Mouse (Mus musculus) MEL (cell line): Measurements from ENCODE around the gene Fhad1. TPM values are rescaled to one million over a fixed set of nuclear protein-coding genes. Genes with fewer than 3 reads are reported as not detected.

Experiments used
- DNase-seq: peaks from one replicate; pipeline ENCODE4 v3.0.0; 2011; ENCODE audit warnings: low read depth, low spot score
- H3K27ac ChIP-seq: 2 replicates; pipeline ENCODE4 v1.5.1; 2012; ENCODE audit warnings: low read depth, mild to moderate bottlenecking, control low read depth, low read length, moderate library complexity; ENCODE audit not compliant: control insufficient read depth
- H3K27me3 ChIP-seq, 2 experiments: fragments of 150-350 bp in 1 of 2; sonication (generic) in 1 of 2; 2 replicates each; pipeline ENCODE4 v1.6.1; 2012; ENCODE audit warnings: low read length in 2 of 2, mild to moderate bottlenecking in 2 of 2, improper control_type of control experiment in 1 of 2, moderate library complexity in 1 of 2; ENCODE audit not compliant: insufficient read depth in 2 of 2, control insufficient read depth in 1 of 2
- H3K36me3 ChIP-seq, 2 experiments: 2 replicates each; pipeline ENCODE4 v1.6.1; 2012 to 2014; ENCODE audit warnings: low read length in 2 of 2, improper control_type of control experiment in 1 of 2, inconsistent platforms in 1 of 2, mild to moderate bottlenecking in 1 of 2; ENCODE audit not compliant: insufficient read depth in 2 of 2, control insufficient read depth in 1 of 2
- H3K4me1 ChIP-seq, 2 experiments: fragments of 150-350 bp in 1 of 2; sonication (generic) in 1 of 2; 2 replicates each; pipeline ENCODE4 v1.6.1; 2012; ENCODE audit warnings: low read length in 2 of 2, improper control_type of control experiment in 1 of 2, mild to moderate bottlenecking in 1 of 2; ENCODE audit not compliant: insufficient read depth in 2 of 2, control insufficient read depth in 1 of 2
- H3K4me3 ChIP-seq, 2 experiments: fragments of 150-350 bp in 1 of 2; sonication (generic) in 1 of 2; 2 replicates each; pipeline ENCODE4 v1.5.1; 2012; ENCODE audit warnings: low read depth in 2 of 2, low read length in 2 of 2, mild to moderate bottlenecking in 2 of 2, moderate library complexity in 2 of 2, control low read depth in 1 of 2, improper control_type of control experiment in 1 of 2; ENCODE audit not compliant: control insufficient read depth in 1 of 2, insufficient read depth in 1 of 2
- H3K79me2 ChIP-seq: 2 replicates; pipeline ENCODE4 v1.6.1; 2012; ENCODE audit warnings: mild to moderate bottlenecking, low read length, moderate library complexity; ENCODE audit not compliant: control insufficient read depth, poor library complexity, insufficient read depth
- H3K9ac ChIP-seq: 2 replicates; pipeline ENCODE4 v1.6.1; 2012; ENCODE audit warnings: low read depth, mild to moderate bottlenecking, control low read depth, low read length, moderate library complexity; ENCODE audit not compliant: control insufficient read depth, poor library complexity, severe bottlenecking
- H3K9me3 ChIP-seq: fragments of 150-350 bp; sonication (generic); replicated peaks from 2 replicates; pipeline ENCODE4 v1.6.1; 2012; ENCODE audit warnings: mild to moderate bottlenecking, low read length, improper control_type of control experiment, moderate library complexity; ENCODE audit not compliant: insufficient read depth
- BHLHE40 ChIP-seq: IDR thresholded peaks from 2 replicates; pipeline ENCODE4 v1.6.1; 2012; ENCODE audit warnings: low read depth, mild to moderate bottlenecking, inconsistent platforms, low read length, improper control_type of control experiment, borderline replicate concordance
- CHD1 ChIP-seq: IDR thresholded peaks from 2 replicates; pipeline ENCODE4 v1.6.1; 2012; ENCODE audit warnings: low read depth, mild to moderate bottlenecking, inconsistent platforms, low read length, improper control_type of control experiment
- CHD2 ChIP-seq: IDR thresholded peaks from 2 replicates; pipeline ENCODE4 v1.6.1; 2011; ENCODE audit warnings: low read length, improper control_type of control experiment
- EP300 ChIP-seq, 2 experiments: IDR thresholded peaks; 2 replicates each; pipeline ENCODE4 v1.6.1; 2011; ENCODE audit warnings: improper control_type of control experiment in 2 of 2, low read length in 2 of 2, low read depth in 1 of 2, mild to moderate bottlenecking in 1 of 2
- HCFC1 ChIP-seq: IDR thresholded peaks from 2 replicates; pipeline ENCODE4 v1.6.1; 2012; ENCODE audit warnings: low read depth, mild to moderate bottlenecking, inconsistent platforms, low read length, improper control_type of control experiment, moderate library complexity
- JUND ChIP-seq: IDR thresholded peaks from 2 replicates; pipeline ENCODE4 v1.6.1; 2011; ENCODE audit warnings: low read depth, mild to moderate bottlenecking, improper control_type of control experiment, low read length
- MAFK ChIP-seq: IDR thresholded peaks from 2 replicates; pipeline ENCODE4 v1.6.1; 2011; ENCODE audit warnings: low read depth, mild to moderate bottlenecking, low read length, improper control_type of control experiment, borderline replicate concordance
- MYB ChIP-seq: IDR thresholded peaks from 2 replicates; pipeline ENCODE4 v1.6.1; 2011; ENCODE audit warnings: mild to moderate bottlenecking, low read depth, low read length, improper control_type of control experiment
- NELFE ChIP-seq: IDR thresholded peaks from 2 replicates; pipeline ENCODE4 v1.6.1; 2011; ENCODE audit warnings: low read depth, low read length, improper control_type of control experiment
- NRF1 ChIP-seq: IDR thresholded peaks from 2 replicates; pipeline ENCODE4 v1.6.1; 2014; ENCODE audit warnings: low read depth, mild to moderate bottlenecking, inconsistent platforms, low read length, improper control_type of control experiment, moderate library complexity; ENCODE audit not compliant: poor library complexity, insufficient read depth, severe bottlenecking
- RCOR1 ChIP-seq: IDR thresholded peaks from 2 replicates; pipeline ENCODE4 v1.6.1; 2012; ENCODE audit warnings: low read depth, mild to moderate bottlenecking, inconsistent platforms, low read length, improper control_type of control experiment
- TAL1 ChIP-seq: IDR thresholded peaks from 2 replicates; pipeline ENCODE4 v1.6.1; 2012; ENCODE audit warnings: mild to moderate bottlenecking, inconsistent platforms, low read length, moderate library complexity, mixed read lengths
- UBTF ChIP-seq: IDR thresholded peaks from 2 replicates; pipeline ENCODE4 v1.6.1; 2012; ENCODE audit warnings: low read depth, mild to moderate bottlenecking, inconsistent platforms, low read length, improper control_type of control experiment, moderate library complexity, borderline replicate concordance; ENCODE audit not compliant: insufficient read depth
- USF2 ChIP-seq, 2 experiments: IDR thresholded peaks; 2 replicates each; pipeline ENCODE4 v1.6.1; 2011 to 2012; ENCODE audit warnings: improper control_type of control experiment in 2 of 2, low read length in 2 of 2, borderline replicate concordance in 1 of 2, inconsistent platforms in 1 of 2, low read depth in 1 of 2, mild to moderate bottlenecking in 1 of 2; ENCODE audit not compliant: insufficient read depth in 1 of 2
- ZKSCAN1 ChIP-seq: IDR thresholded peaks from 2 replicates; pipeline ENCODE4 v1.6.1; 2012; ENCODE audit warnings: low read depth, mild to moderate bottlenecking, inconsistent platforms, low read length, improper control_type of control experiment, moderate library complexity
- ZMIZ1 ChIP-seq: IDR thresholded peaks from 2 replicates; pipeline ENCODE4 v1.6.1; 2012; ENCODE audit warnings: low read depth, mild to moderate bottlenecking, inconsistent platforms, low read length, improper control_type of control experiment, moderate library complexity
- polyA plus RNA-seq, 2 experiments: library from polyadenylated mRNA; stranded (reverse) in 1 of 2; unstranded in 1 of 2; fragments of >175 nt in 1 of 2; fragments of >200 nt in 1 of 2; gene quantifications; 2 replicates each; pipeline versions ENCODE4 v1.2.1 to v1.2.4; 2012; ENCODE audit warnings: low replicate concordance in 2 of 2, low read depth in 1 of 2; ENCODE audit not compliant: insufficient read length in 2 of 2, insufficient read depth in 1 of 2, missing spikeins in 1 of 2
- total RNA-seq: library from RNA; depleted of rRNA; stranded (reverse); fragments of 300-350 nt; gene quantifications from 2 replicates; pipeline ENCODE4 v1.2.3, GENCODE M21; 2012

Gene Fhad1
- total and polyA plus RNA-seq, 3 experiments = not detected

DNA sequence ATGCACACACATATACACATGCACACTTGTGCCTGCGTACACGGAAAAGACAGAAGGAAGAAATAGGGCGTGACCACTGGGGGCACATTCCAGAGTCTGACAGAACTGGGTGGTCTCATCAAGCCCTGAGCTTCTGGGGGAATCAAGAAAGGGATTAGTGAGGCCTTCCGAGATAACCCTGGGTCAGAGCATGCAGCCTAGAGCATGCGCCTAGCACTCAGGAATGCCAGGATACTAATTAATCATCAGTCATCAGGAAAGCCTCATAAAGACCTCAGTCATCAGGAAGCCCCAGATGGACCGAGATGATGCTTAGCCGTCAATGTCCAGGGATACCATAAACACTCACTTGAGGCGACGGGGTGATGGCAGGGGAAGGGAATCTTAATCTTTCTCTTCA is 135.0 kb downstream of the Fhad1 start:
- peaks cover 0 to 6% of the 10 kb centered on the region in 2 experiments; a peak in 2 of 4 replicates for H3K4me1 ChIP-seq
- no peaks in the 10 kb centered on the region for H3K79me2 ChIP-seq
- H3K27ac ChIP-seq = no peak overlapping the region
- 0 out of 4 replicates have a peak, but pooled peaks cover 0 to 2% of the 10 kb centered on the region in 2 experiments for H3K27me3 ChIP-seq
- H3K4me3 ChIP-seq = no peak overlapping the region
- no peak for DNase-seq
- no peak for TF ChIP-seq NRF1
- peaks cover 0 to 4% of the 10 kb centered on the region in 2 experiments; a peak in 1 of 4 replicates for H3K36me3 ChIP-seq
- no peak overlapping the region for H3K9ac ChIP-seq
- no peaks in the 10 kb centered on the region for H3K9me3 ChIP-seq

DNA sequence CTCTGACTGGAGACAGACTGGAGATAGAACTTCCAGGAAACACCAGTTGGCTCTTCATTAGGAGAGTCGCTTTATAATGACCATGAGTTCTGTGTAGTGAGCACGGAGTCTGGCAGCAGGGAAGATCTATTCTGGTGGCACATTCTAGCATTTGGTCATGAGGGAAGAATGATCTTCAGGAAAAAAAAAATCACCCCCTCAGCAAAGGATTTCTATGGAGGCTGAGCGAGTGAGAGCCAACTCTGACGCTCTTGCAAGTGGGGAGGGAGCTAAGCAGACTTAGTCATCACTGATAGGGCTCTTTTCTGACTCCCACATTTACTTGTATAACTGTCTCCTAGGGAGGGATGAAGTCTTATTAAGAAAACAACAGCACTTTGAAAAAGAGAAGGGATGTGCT is 135.8 kb downstream of the Fhad1 start:
- H3K27me3 ChIP-seq = 0 out of 4 replicates have a peak, but pooled peaks cover 0 to 2% of the 10 kb centered on the region in 2 experiments
- peaks cover 5% of the 10 kb centered on the region for H3K79me2 ChIP-seq
- peaks cover 0 to 4% of the 10 kb centered on the region in 2 experiments; a peak in 1 of 4 replicates for H3K36me3 ChIP-seq
- no peak overlapping the region for H3K4me3 ChIP-seq
- no peak overlapping the region for H3K9ac ChIP-seq
- peaks cover 0 to 6% of the 10 kb centered on the region in 2 experiments; a peak in 2 of 4 replicates for H3K4me1 ChIP-seq
- no peak overlapping the region for H3K27ac ChIP-seq
- H3K9me3 ChIP-seq = no peaks in the 10 kb centered on the region
- TF ChIP-seq UBTF (no peak), TAL1 (no peak), MAFK (no peak), USF2 (IDR thresholded peaks at IDR 0.05; ENCODE audit: borderline replicate concordance in 1 of 2, insufficient read depth in 1 of 2, low read depth in 1 of 2, low read length in 2 of 2) (no peak), CHD2 (no peak), RCOR1 (no peak), HCFC1 (no peak), BHLHE40 (no peak), JUND (no peak), ZMIZ1 (no peak), NELFE (no peak), ZKSCAN1 (no peak), CHD1 (no peak), MYB (no peak), EP300 (IDR thresholded peaks at IDR 0.05; ENCODE audit: low read depth in 1 of 2, low read length in 2 of 2) (no peak)
- DNase-seq = no peak
